Comparison of ENCODE assay signal across 15 mouse cellular contexts in genomic region chr11:49919304-49919703, GRCm38 (mm10). TPM values are rescaled to one million over a fixed set of nuclear protein-coding genes. Genes with fewer than 3 reads are reported as not detected.
"Had no signal": no experiment of that assay in that cellular context is flagged by ENCODE, and none has a peak within 500 bp of the region (broad histone marks: within the 10 kb centered on the region; RNA-seq: fewer than 3 reads in every experiment).

No protein-coding gene starts in this region.

- H3K4me1 ChIP-seq: liver, embryonic 12.5 days; midbrain, embryonic 12.5 days; neural tube, embryonic 12.5 days had no signal

- ATAC-seq: liver, embryonic 12.5 days had no signal

- DNase-seq: kidney, adult 8-10 months; kidney, postnatal 25 days; layer of hippocampus, postnatal 36 days; lung, embryonic 14.5 days; lung, postnatal 10 days; right cerebral cortex, postnatal 14 days; thymus, adult 18-20 months; thymus, postnatal 14 days had no signal

- H3K4me3 ChIP-seq: limb, embryonic 15.5 days; liver, embryonic 12.5 days; midbrain, embryonic 12.5 days; myocyte; neural tube, embryonic 12.5 days had no signal

- H3K27me3 ChIP-seq: limb, embryonic 15.5 days; midbrain, embryonic 12.5 days; neural tube, embryonic 12.5 days had no signal

- H3K27ac ChIP-seq: limb, embryonic 15.5 days; liver, embryonic 12.5 days; macrophage; midbrain, embryonic 12.5 days; neural tube, embryonic 12.5 days had no signal

- H3K4me2 ChIP-seq: limb, embryonic 15.5 days; liver, embryonic 12.5 days; lung, embryonic 14.5 days; midbrain, embryonic 12.5 days; neural tube, embryonic 12.5 days had no signal

- H3K36me3 ChIP-seq: limb, embryonic 15.5 days; liver, embryonic 12.5 days; midbrain, embryonic 12.5 days; neural tube, embryonic 12.5 days had no signal

- H3K9ac ChIP-seq: limb, embryonic 15.5 days; liver, embryonic 12.5 days; lung, embryonic 14.5 days; midbrain, embryonic 12.5 days; neural tube, embryonic 12.5 days had no signal

- H3K9me3 ChIP-seq: limb, embryonic 15.5 days; liver, embryonic 12.5 days; midbrain, embryonic 12.5 days; neural tube, embryonic 12.5 days had no signal

RNA-seq across cellular contexts. Expression of gene Rasgef1c, which starts 17.7 kb away (rescaled TPM):
- polyA plus RNA-seq: liver, embryonic 12.5 days; liver, embryonic 16.5 days; macrophage; myocyte had no signal
